Comparison of ENCODE assay signal across 2 mouse cellular contexts in genomic region chr5:137973161-137973560, GRCm38 (mm10).
TF ChIP-seq lines count a peak whose summit lies in the region.

No protein-coding gene starts in this region.

TF ChIP-seq in CH12.LX, 34 proteins besides CTCF, POLR2A, EP300 and RAD21:
- TF ChIP-seq SMC3 (IDR thresholded peaks at IDR 0.05; ENCODE audit: low read depth, low read length) (peak; percentile 44), MAZ (IDR thresholded peaks at IDR 0.05; ENCODE audit: low read depth, low read length) (no peak), MAX (IDR thresholded peaks at IDR 0.05; ENCODE audit: low read length) (no peak)

TF ChIP-seq in MEL, 35 proteins besides CTCF, POLR2A, EP300 and RAD21:
- TF ChIP-seq MAZ (IDR thresholded peaks at IDR 0.05; ENCODE audit: low read depth, low read length) (no peak), ZC3H11A (IDR thresholded peaks at IDR 0.05; ENCODE audit: low read depth, low read length) (peak; percentile 25; the same call in 1 of the 2 replicates), SMC3 (IDR thresholded peaks at IDR 0.05; ENCODE audit: low read depth, low read length) (peak; percentile 61)
TF ChIP-seq in MEL: peak in this region for 2.
